Mouse (Mus musculus): ENCODE measurements at regions not wholly inside any gene's neighbourhood (a gene's known extent, or its start where the extent isn't known, plus 50 kb on each side); places are given as distances from the start of the nearest gene placed in this dataset.

DNA sequence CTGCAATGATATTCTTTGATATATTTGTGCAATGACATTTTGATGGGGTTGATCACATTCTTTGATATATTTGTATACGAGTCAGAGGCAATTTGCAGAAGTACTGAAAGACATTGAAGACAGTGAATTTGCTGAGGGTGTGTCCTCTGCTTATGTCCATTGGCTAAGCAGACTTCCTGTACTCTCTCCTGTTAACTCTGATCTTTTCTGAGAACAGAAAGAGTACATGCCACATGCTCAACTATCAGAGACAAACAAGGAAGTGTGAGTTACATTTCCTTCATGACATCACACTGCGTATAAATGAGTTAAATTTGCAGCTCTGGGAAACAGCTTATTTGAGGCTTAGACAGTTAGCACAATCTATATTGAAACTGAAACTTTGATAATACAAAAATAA lies 104.5 kb upstream of the Egr2 start:
- no peak for TF ChIP-seq CTCF (IDR thresholded peaks at IDR 0.05; ENCODE audit: borderline replicate concordance, insufficient read depth, low read length)
- TF ChIP-seq POLR2A (IDR thresholded peaks at IDR 0.05; ENCODE audit: low read depth, low read length) = no peak
